Mouse (Mus musculus) heart, embryonic 15.5 days (tissue): ENCODE data around the gene Fam171a2. TPM values are rescaled to one million over a fixed set of nuclear protein-coding genes. Genes with fewer than 3 reads are reported as not detected.

Source experiments
- ATAC-seq: fragments of 200-750 bp; cut with Nextera tagmentation; replicated peaks from 2 replicates; pipeline ENCODE4 v1.8.0; 2017; ENCODE audit warnings: low read depth, moderate TSS enrichment; ENCODE audit not compliant: insufficient number of reproducible peaks, insufficient read depth, low FRiP score
- H3K27ac ChIP-seq: fragments of 300-500 bp; sonication (generic); 2 replicates; pipeline ENCODE4 v1.5.1; 2015; ENCODE audit warnings: mild to moderate bottlenecking, inconsistent platforms
- H3K27me3 ChIP-seq: fragments of 300-500 bp; sonication (generic); 2 replicates; pipeline ENCODE4 v1.6.1; 2015; ENCODE audit warnings: inconsistent platforms
- H3K36me3 ChIP-seq: fragments of 300-500 bp; sonication (generic); 2 replicates; pipeline ENCODE4 v1.6.1; 2015; ENCODE audit warnings: mild to moderate bottlenecking, inconsistent platforms
- H3K4me1 ChIP-seq: fragments of 300-500 bp; sonication (generic); replicated peaks from 2 replicates; pipeline ENCODE4 v1.6.1; 2015; ENCODE audit warnings: inconsistent platforms
- H3K4me2 ChIP-seq: fragments of 300-500 bp; sonication (generic); 2 replicates; pipeline ENCODE4 v1.6.1; 2015; ENCODE audit warnings: inconsistent platforms, mild to moderate bottlenecking, moderate library complexity
- H3K4me3 ChIP-seq: fragments of 300-500 bp; sonication (generic); 2 replicates; pipeline ENCODE4 v1.5.1; 2015; ENCODE audit warnings: mild to moderate bottlenecking, inconsistent platforms
- H3K9ac ChIP-seq: fragments of 300-500 bp; sonication (generic); 2 replicates; pipeline ENCODE4 v1.6.1; 2015; ENCODE audit warnings: mild to moderate bottlenecking, inconsistent platforms
- H3K9me3 ChIP-seq: fragments of 300-500 bp; sonication (generic); replicated peaks from 2 replicates; pipeline ENCODE4 v1.6.1; 2016; ENCODE audit warnings: inconsistent platforms
- WGBS: fragments of 180-500 bp; shearing (Covaris S2); methylation state at CpG from one replicate; pipeline ENCODE4 v1.1.7; 2015; ENCODE audit warnings: mixed read lengths; 5-methylcytosine and 5-hydroxymethylcytosine counted together
- polyA plus RNA-seq: library from polyadenylated mRNA; unstranded; fragments of >200 nt; fragmentation: Nextera tagmentation; extraction: Ambion mirVana; gene quantifications from 2 replicates; pipeline ENCODE4 v1.2.1, GENCODE M21; 2015

The Fam171a2 gene
- polyA plus RNA-seq, 1 experiment from 2014 or later = 2.7 TPM

- 95% methylated on average over 23 of the region's 23 CpGs for WGBS
- H3K4me3 ChIP-seq = no peak overlapping the region
- no peak for ATAC-seq
- no peaks in the 10 kb centered on the region for H3K27me3 ChIP-seq
- no peaks in the 10 kb centered on the region for H3K4me1 ChIP-seq
- no peak overlapping the region for H3K9ac ChIP-seq
- peaks cover 56% of the 10 kb centered on the region for H3K36me3 ChIP-seq
- no peak overlapping the region for H3K4me2 ChIP-seq
- H3K9me3 ChIP-seq = no peaks in the 10 kb centered on the region
- no peak overlapping the region for H3K27ac ChIP-seq
Measured at GRCm38 (mm10) chr11:102479581-102479980, 32.1 kb upstream of the Fam171a2 start.

- no peak for ATAC-seq
- H3K9ac ChIP-seq = no peak overlapping the region
- no peaks in the 10 kb centered on the region for H3K27me3 ChIP-seq
- no peaks in the 10 kb centered on the region for H3K9me3 ChIP-seq
- WGBS = 95% methylated on average over 3 of the region's 3 CpGs
- H3K36me3 ChIP-seq = peaks cover 53% of the 10 kb centered on the region
- no peaks in the 10 kb centered on the region for H3K4me1 ChIP-seq
- no peak overlapping the region for H3K4me2 ChIP-seq
- no peak overlapping the region for H3K4me3 ChIP-seq
- H3K27ac ChIP-seq = no peak overlapping the region
Measured at GRCm38 (mm10) chr11:102478671-102479070, 31.2 kb upstream of the Fam171a2 start.

GRCm38 (mm10) chr11:102475027-102475426 is 27.5 kb upstream of the Fam171a2 start:
- H3K4me3 ChIP-seq = no peak overlapping the region
- no peaks in the 10 kb centered on the region for H3K9me3 ChIP-seq
- H3K36me3 ChIP-seq = peaks cover 21% of the 10 kb centered on the region
- peaks cover 5% of the 10 kb centered on the region for H3K4me1 ChIP-seq
- no peak for ATAC-seq
- no peak overlapping the region for H3K9ac ChIP-seq
- no peak overlapping the region for H3K4me2 ChIP-seq
- no peak overlapping the region for H3K27ac ChIP-seq
- WGBS = 93% methylated on average over 3 of the region's 3 CpGs
- no peaks in the 10 kb centered on the region for H3K27me3 ChIP-seq

DNA sequence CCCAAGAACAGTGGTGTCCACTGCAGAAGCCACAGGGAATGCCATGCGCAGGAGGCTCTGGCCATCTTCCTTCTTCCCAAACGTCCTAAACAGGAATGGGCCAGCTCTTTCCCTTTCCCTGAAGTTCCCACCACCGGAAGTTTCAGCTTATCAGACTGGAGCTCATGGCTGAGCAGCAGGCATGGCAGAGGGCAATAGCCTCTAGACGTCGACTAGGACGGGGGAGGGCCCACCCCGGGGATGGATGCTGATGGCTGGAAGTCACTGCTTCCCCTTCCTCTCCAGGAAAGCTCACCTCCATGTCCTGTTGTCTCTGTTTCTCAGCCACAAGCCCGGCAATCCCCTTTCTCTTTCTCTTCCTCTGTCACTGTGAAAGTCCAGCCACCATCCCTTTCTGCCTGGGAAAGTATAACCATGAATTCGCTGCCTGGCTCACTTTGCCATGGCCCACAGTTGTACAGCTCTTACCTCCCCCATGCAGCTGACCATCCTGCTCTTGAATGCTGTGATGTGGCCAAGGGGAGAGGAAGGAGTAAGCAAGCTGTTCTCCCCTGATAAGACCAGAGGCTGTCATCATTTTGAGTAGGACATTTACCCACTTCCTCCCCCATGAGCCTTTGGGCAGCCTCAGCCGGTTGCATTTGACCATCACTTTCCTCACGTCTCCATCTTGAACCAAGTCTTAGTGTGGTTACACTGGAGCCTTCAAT is 22.3 kb upstream of the Fam171a2 start, which contains the start of gene Itga2b:
Gene Itga2b (minus strand): TSS at position 475 of the 710 bp plus-strand sequence.
- WGBS = 36% methylated on average over 11 of the region's 11 CpGs
- Histone ChIP-seq H3K27ac (no peak within 1 kb of the TSS), H3K27me3 (no peaks in the 10 kb centered on the region)

GRCm38 (mm10) chr11:102467041-102467631 is 19.7 kb upstream of the Fam171a2 start:
- peak; percentile 95 for ATAC-seq
- peaks cover 35% of the 10 kb centered on the region for H3K4me1 ChIP-seq

More for the DNA sequence above, 22.3 kb upstream of the Fam171a2 start, which contains the start of gene Itga2b:
- Histone ChIP-seq H3K4me2 (no peak within 1 kb of the TSS), H3K9me3 (no peaks in the 10 kb centered on the region), H3K36me3 (no peaks in the 10 kb centered on the region), H3K4me1 (peaks cover 35% of the 10 kb centered on the region), H3K9ac (no peak within 1 kb of the TSS), H3K4me3 (no peak within 1 kb of the TSS)
- no peak for ATAC-seq

GRCm38 (mm10) chr11:102465713-102466436 is 18.4 kb upstream of the Fam171a2 start:
- Histone ChIP-seq H3K27me3 (no peaks in the 10 kb centered on the region; the same call in 1 of the 2 replicates), H3K9ac (no peak overlapping the region; the same call in 1 of the 2 replicates), H3K27ac (peak overlapping the region; percentile 77), H3K9me3 (no peaks in the 10 kb centered on the region), H3K4me1 (peaks cover 33% of the 10 kb centered on the region), H3K4me3 (0 out of 2 replicates have a peak overlapping the region, but pooled peaks have one; percentile 6), H3K4me2 (peak overlapping the region; percentile 38), H3K36me3 (no peaks in the 10 kb centered on the region)
- WGBS = 23% methylated on average over 26 of the region's 26 CpGs
- ATAC-seq = no peak

More at GRCm38 (mm10) chr11:102467041-102467631, 19.7 kb upstream of the Fam171a2 start:
- peak overlapping the region; percentile 58; the same call in 1 of the 2 replicates for H3K9ac ChIP-seq
- H3K27ac ChIP-seq = peak overlapping the region; percentile 77
- under 1% methylated on average over 37 of the region's 37 CpGs for WGBS
- H3K27me3 ChIP-seq = no peaks in the 10 kb centered on the region
- peak overlapping the region; percentile 89 for H3K4me2 ChIP-seq
- H3K4me3 ChIP-seq = peak overlapping the region; percentile 52
- H3K9me3 ChIP-seq = no peaks in the 10 kb centered on the region
- no peaks in the 10 kb centered on the region for H3K36me3 ChIP-seq

DNA sequence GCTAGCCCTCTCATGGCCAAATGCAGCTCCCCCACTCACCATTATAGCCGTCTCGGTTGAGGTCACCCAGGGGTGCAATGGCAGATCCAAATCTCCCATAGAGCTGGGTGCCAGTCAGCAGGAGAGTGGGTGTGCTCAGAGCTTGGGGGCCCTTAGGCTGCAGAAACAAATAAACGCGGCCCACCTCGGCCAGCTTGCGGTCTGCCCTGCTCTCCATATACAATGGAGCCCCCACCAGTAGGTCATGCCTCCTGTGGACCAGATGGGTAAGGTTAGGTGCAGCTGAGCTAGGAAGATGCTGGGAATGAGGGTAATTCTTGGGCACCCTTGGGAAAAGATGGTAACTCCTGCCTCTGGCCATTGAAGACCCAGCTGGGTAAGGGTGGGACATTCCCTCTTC is 17.4 kb upstream of the Fam171a2 start:
- Histone ChIP-seq H3K9ac (no peak overlapping the region), H3K4me2 (no peak overlapping the region), H3K27me3 (no peaks in the 10 kb centered on the region; the same call in 1 of the 2 replicates), H3K9me3 (no peaks in the 10 kb centered on the region), H3K27ac (no peak overlapping the region), H3K36me3 (no peaks in the 10 kb centered on the region), H3K4me1 (peaks cover 30% of the 10 kb centered on the region), H3K4me3 (no peak overlapping the region)
- ATAC-seq = no peak
- 92% methylated on average over 6 of the region's 6 CpGs for WGBS

DNA sequence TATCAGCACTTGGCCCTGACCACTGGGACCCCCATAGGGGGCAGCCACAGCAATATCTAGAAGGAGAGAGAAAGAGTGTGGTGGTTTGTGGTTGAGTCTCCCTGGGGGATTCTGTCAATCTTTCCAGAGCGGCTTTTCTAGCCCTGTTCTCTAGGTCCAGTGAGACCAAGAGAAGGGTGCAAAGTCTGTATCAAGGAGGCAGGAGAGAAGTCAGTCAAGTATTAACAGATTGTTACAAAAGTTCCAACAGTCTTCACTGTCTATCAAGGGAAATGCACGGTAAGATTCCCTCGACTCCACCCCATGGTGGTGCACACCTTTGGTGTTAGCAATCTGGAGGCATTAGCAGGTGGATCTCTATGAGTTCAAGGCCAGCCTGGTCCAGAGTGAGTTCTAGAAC is 14.3 kb upstream of the Fam171a2 start:
- Histone ChIP-seq H3K27ac (no peak overlapping the region), H3K9ac (no peak overlapping the region), H3K4me1 (peaks cover 16% of the 10 kb centered on the region), H3K36me3 (no peaks in the 10 kb centered on the region), H3K27me3 (peaks cover 4% of the 10 kb centered on the region; the same call in 1 of the 2 replicates), H3K4me2 (no peak overlapping the region), H3K4me3 (no peak overlapping the region), H3K9me3 (no peaks in the 10 kb centered on the region)
- ATAC-seq = no peak
- WGBS = 77% methylated on average over 3 of the region's 3 CpGs

DNA sequence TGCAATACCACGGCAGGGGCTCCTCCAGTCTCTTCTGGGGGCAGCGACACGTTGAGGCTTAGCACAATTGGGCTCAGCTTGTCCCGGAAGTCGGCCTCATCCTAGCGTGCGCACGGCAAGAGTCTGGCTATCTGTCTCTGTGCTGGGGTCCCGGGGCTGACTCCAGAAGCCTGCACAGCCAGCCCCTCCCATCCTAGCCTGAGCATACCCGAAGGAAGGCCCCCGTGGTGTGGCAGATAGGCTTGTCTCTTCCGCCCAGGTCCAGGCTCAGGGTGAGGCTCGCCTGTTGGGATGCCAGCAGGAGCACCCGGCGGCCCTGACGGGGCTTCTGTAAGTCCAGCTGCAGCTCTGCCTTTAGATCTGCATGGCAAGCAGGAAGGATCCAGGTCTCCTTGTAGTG is 13.1 kb upstream of the Fam171a2 start:
- WGBS = 48% methylated on average over 16 of the region's 16 CpGs
- no peak overlapping the region for H3K4me3 ChIP-seq

DNA sequence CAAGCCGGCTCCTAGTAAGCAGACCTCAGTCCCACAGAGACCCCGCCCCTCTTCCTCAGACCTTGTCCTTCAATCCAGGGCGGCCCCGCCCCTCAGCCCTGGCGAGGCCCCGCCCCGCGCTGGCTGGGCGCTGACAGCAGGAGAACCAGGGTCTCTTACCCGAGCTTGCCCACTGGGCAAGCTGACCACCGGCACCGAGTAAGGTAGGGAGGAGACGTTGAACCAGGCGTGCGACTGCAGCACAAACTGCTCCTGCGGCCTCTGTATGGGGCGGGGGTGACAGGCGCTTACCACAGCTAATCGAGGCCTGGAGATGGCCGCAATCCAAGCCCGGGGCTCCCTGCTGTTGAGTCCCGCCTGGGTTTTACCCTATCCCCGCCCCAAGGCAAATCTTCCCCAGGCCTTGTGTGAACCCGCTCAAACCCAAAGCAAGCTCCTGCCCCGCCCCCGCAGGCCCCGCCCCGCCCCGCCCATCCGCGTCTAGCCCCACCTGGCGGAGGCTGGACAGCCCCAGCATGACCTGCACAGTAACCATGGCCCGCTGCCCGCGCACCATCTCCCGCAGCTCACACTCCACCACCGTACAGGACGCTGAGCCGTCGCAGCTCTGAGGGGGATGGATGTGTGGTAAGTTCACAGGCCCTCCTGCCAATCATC is 8.4 kb upstream of the Fam171a2 start:
- Histone ChIP-seq H3K9me3 (no peaks in the 10 kb centered on the region), H3K4me1 (peaks cover 18% of the 10 kb centered on the region), H3K4me3 (peak overlapping the region; percentile 64), H3K9ac (peak overlapping the region; percentile 60), H3K27ac (peak overlapping the region; percentile 71), H3K4me2 (peak overlapping the region; percentile 98), H3K27me3 (peaks cover 8% of the 10 kb centered on the region; the same call in 1 of the 2 replicates), H3K36me3 (no peaks in the 10 kb centered on the region)
- under 1% methylated on average over 40 of the region's 40 CpGs for WGBS
- peak; percentile 87 for ATAC-seq

More for the DNA sequence above, 13.1 kb upstream of the Fam171a2 start:
- H3K27me3 ChIP-seq = peaks cover 4% of the 10 kb centered on the region; the same call in 1 of the 2 replicates
- no peaks in the 10 kb centered on the region for H3K36me3 ChIP-seq
- H3K4me2 ChIP-seq = no peak overlapping the region
- ATAC-seq = no peak
- H3K9ac ChIP-seq = no peak overlapping the region
- peaks cover 15% of the 10 kb centered on the region for H3K4me1 ChIP-seq
- no peaks in the 10 kb centered on the region for H3K9me3 ChIP-seq
- H3K27ac ChIP-seq = no peak overlapping the region

DNA sequence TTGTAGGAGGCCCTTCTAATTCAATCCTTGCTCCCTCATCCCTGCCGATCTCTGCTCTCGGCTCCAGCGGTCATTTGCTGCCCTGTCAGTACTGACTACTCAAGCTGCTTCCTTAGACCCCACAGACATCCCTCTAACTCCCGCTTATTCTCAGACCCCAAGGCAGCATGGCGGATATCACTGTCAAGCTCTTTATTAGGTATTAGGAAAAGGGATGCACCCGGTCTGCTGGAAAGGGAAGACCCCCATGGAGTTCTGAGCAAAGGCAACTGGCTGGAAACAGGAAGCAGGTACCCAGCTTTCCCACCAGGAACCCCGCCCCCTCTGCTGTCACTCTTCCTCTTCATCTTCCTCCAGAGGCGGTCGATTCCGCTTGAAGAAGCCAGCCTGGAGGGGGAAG is 5.6 kb upstream of the Fam171a2 start:
- no peak overlapping the region for H3K4me3 ChIP-seq
- WGBS = 31% methylated on average over 10 of the region's 10 CpGs
- 0 out of 2 replicates have a peak, but pooled peaks cover 7% of the 10 kb centered on the region for H3K27me3 ChIP-seq

More for the DNA sequence above, 5.6 kb upstream of the Fam171a2 start:
- H3K36me3 ChIP-seq = no peaks in the 10 kb centered on the region
- H3K4me1 ChIP-seq = peaks cover 29% of the 10 kb centered on the region
- ATAC-seq = no peak
- no peak overlapping the region for H3K4me2 ChIP-seq
- H3K27ac ChIP-seq = no peak overlapping the region
- H3K9me3 ChIP-seq = no peaks in the 10 kb centered on the region
- H3K9ac ChIP-seq = no peak overlapping the region
